15 mouse cellular contexts compared by ENCODE assay signal in the genomic region with DNA sequence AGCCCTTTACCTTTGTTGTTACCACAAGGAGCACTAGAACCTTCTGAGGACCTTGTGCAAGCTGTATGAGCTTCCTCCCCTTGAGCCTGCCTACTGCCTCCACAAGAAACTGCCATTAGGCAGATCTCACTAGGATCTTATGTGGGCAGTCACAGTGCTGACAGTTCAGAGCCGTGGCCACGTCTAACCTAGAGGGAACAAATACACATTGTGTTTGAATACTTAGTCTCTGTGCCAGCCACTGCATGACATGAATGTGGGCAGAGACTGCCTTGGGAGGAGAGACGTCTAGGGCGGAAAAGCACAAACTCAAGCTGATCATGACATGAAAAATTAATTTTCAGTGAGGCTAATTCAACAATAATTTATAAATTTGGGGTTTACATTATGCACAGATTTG.
"Had no signal": no experiment of that assay in that cellular context is flagged by ENCODE, and none has a peak within 500 bp of the region (broad histone marks: within the 10 kb centered on the region; RNA-seq: fewer than 3 reads in every experiment).

No protein-coding gene starts in this region.

- H3K4me3 ChIP-seq: limb, embryonic 10.5 days; liver, embryonic 15.5 days; myocyte; neural tube, embryonic 12.5 days had no signal

- H3K36me3 ChIP-seq: limb, embryonic 10.5 days; liver, embryonic 15.5 days; neural tube, embryonic 12.5 days had no signal

- H3K4me1 ChIP-seq: limb, embryonic 10.5 days; liver, embryonic 15.5 days; neural tube, embryonic 12.5 days had no signal

- DNase-seq: kidney, adult 18-20 months; kidney, postnatal 10 days; kidney, postnatal 4 days; lung, adult 2 months; lung, postnatal 36 days; midbrain, embryonic 14.5 days; retina, postnatal 1 day; right cerebral cortex, postnatal 25 days; thymus, adult 18-20 months; thymus, postnatal 14 days had no signal

- H3K27me3 ChIP-seq: liver, embryonic 15.5 days; neural tube, embryonic 12.5 days had no signal

- H3K27ac ChIP-seq: limb, embryonic 10.5 days; liver, embryonic 15.5 days; neural tube, embryonic 12.5 days; stomach, postnatal 0 days had no signal

- H3K9me3 ChIP-seq: limb, embryonic 10.5 days; liver, embryonic 15.5 days; neural tube, embryonic 12.5 days had no signal
